Comparison of ENCODE assay signal across 9 mouse cellular contexts in the genomic region with DNA sequence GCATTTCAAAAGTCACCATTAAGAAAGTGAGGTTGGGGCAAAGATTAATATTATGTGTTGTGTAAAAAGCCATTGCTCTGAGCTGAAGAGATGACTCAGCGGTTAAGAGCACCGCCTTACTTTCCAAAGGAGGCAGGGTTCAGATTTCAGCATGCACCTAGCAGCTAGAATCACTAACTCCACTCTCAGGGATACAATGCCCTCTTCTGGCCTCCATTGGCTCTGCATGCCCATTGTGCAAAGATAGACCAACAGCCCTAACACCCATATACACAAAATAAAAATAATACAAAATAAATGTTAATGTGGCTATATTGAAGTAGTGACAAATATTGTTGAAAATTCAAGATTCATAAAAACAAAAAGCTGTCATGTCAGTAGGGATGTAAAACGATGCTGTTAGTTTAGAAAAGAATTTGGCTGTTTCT. TPM values are rescaled to one million over a fixed set of nuclear protein-coding genes. Genes with fewer than 3 reads are reported as not detected.
DNase-seq lines count a peak whose midpoint lies in the region; ATAC-seq and TF ChIP-seq lines count a peak whose summit lies in the region.
"Had no signal": no experiment of that assay in that cellular context is flagged by ENCODE, and none has a peak within 500 bp of the region (broad histone marks: within the 10 kb centered on the region; RNA-seq: fewer than 3 reads in every experiment).

No protein-coding gene starts in this region.

- intact Hi-C loops in left cerebral cortex, postnatal 36 days (cut with DNase I) = loop anchor here (5.0 kb wide), 3 partner anchors 45 to 180 kb away; partner anchors contain the start of genes Atp5l and Mpzl3

- H3K9me3 ChIP-seq in hindbrain, embryonic 14.5 days (ENCODE audit: control insufficient read depth, low read length) = no peaks in the 10 kb centered on the region
- no peaks in the 10 kb centered on the region for H3K9me3 ChIP-seq in hindbrain, embryonic 13.5 days
- no peaks in the 10 kb centered on the region for H3K9me3 ChIP-seq in intestine, postnatal 0 days (ENCODE audit: control insufficient read depth)
- H3K9me3 ChIP-seq: embryonic facial prominence, embryonic 12.5 days had no signal

- H3K4me1 ChIP-seq in hindbrain, embryonic 14.5 days (replicated peaks; ENCODE audit: control insufficient read depth, insufficient read depth, low read length) = peaks cover 14% of the 10 kb centered on the region
- peaks cover 15% of the 10 kb centered on the region for H3K4me1 ChIP-seq in hindbrain, embryonic 13.5 days (replicated peaks)
- H3K4me1 ChIP-seq in intestine, postnatal 0 days (replicated peaks; ENCODE audit: control insufficient read depth, insufficient read depth, low read length) = peaks cover 6% of the 10 kb centered on the region; the same call in 1 of the 2 replicates

- no peak overlapping the region for H3K4me3 ChIP-seq in hindbrain, embryonic 14.5 days (replicated peaks; ENCODE audit: low read length)
- H3K4me3 ChIP-seq in hindbrain, embryonic 13.5 days = no peak overlapping the region
- H3K4me3 ChIP-seq in intestine, postnatal 0 days (ENCODE audit: low read depth, low read length) = no peak overlapping the region

- H3K4me2 ChIP-seq in hindbrain, embryonic 14.5 days (replicated peaks) = no peak overlapping the region
- no peak overlapping the region for H3K4me2 ChIP-seq in hindbrain, embryonic 13.5 days
- H3K4me2 ChIP-seq in intestine, postnatal 0 days (replicated peaks; ENCODE audit: low read depth) = no peak overlapping the region

- peak; percentile 64 for DNase-seq in hindbrain, embryonic 14.5 days (ENCODE audit: low spot score)
- peak; percentile 81 for DNase-seq in c-Kit-negative CD71-positive TER-119-positive erythroid progenitor cells, embryonic 14.5 days (ENCODE audit: low read depth, low spot score)
- DNase-seq in forelimb bud, embryonic 11.5 days (ENCODE audit: low read depth, low spot score) = peak; percentile 79
- peak; percentile 14 to 42 for DNase-seq in left cerebral cortex, postnatal 36 days (ENCODE audit: low spot score in 2 of 2)
- DNase-seq in natural killer cell, adult 2 months (ENCODE audit: low spot score in 2 of 2) = peak; percentile 71 to 81
- peak; percentile 26 for DNase-seq in telencephalon, adult 2 months (ENCODE audit: low read depth, low spot score)

- H3K36me3 ChIP-seq in hindbrain, embryonic 14.5 days (replicated peaks; ENCODE audit: control insufficient read depth, insufficient read depth) = peaks cover 13% of the 10 kb centered on the region
- H3K36me3 ChIP-seq in hindbrain, embryonic 13.5 days = peaks cover 10% of the 10 kb centered on the region
- peaks cover 6% of the 10 kb centered on the region for H3K36me3 ChIP-seq in intestine, postnatal 0 days (ENCODE audit: control insufficient read depth, insufficient read depth)
- H3K36me3 ChIP-seq: embryonic facial prominence, embryonic 12.5 days had no signal

- no peak overlapping the region for H3K27ac ChIP-seq in hindbrain, embryonic 14.5 days
- no peak overlapping the region for H3K27ac ChIP-seq in hindbrain, embryonic 13.5 days
- no peak overlapping the region for H3K27ac ChIP-seq in intestine, postnatal 0 days (ENCODE audit: low read depth, low read length)
- H3K27ac ChIP-seq: embryonic facial prominence, embryonic 12.5 days had no signal

- 0 out of 2 replicates have a peak, but pooled peaks cover 7% of the 10 kb centered on the region for H3K27me3 ChIP-seq in hindbrain, embryonic 14.5 days (ENCODE audit: control insufficient read depth, insufficient read depth, low read length)
- H3K27me3 ChIP-seq in hindbrain, embryonic 13.5 days = peaks cover 9% of the 10 kb centered on the region; the same call in 1 of the 2 replicates
- 0 out of 2 replicates have a peak, but pooled peaks cover 8% of the 10 kb centered on the region for H3K27me3 ChIP-seq in intestine, postnatal 0 days (replicated peaks; ENCODE audit: control insufficient read depth, insufficient read depth, low read length)
- H3K27me3 ChIP-seq: embryonic facial prominence, embryonic 12.5 days had no signal

- ATAC-seq in hindbrain, embryonic 14.5 days (ENCODE audit: low FRiP score) = no peak
- ATAC-seq in hindbrain, embryonic 13.5 days (ENCODE audit: low FRiP score) = no peak
- ATAC-seq in intestine, postnatal 0 days = peak; percentile 44

- WGBS in hindbrain, embryonic 14.5 days = 25% methylated on average over 3 of the region's 3 CpGs
- 28% methylated on average over 3 of the region's 3 CpGs for WGBS in hindbrain, embryonic 13.5 days
- 21% methylated on average over 3 of the region's 3 CpGs for WGBS in intestine, postnatal 0 days

- H3K9ac ChIP-seq in hindbrain, embryonic 14.5 days = no peak overlapping the region
- H3K9ac ChIP-seq in hindbrain, embryonic 13.5 days = no peak overlapping the region
- no peak overlapping the region for H3K9ac ChIP-seq in intestine, postnatal 0 days (ENCODE audit: low read depth, low read length)
- H3K9ac ChIP-seq: embryonic facial prominence, embryonic 12.5 days had no signal

- peak; percentile 89 for TF ChIP-seq CTCF in intestine, postnatal 0 days (IDR thresholded peaks at IDR 0.05; ENCODE audit: low read depth)

RNA-seq across cellular contexts. Expression of gene Ube4a, which starts 1.4 kb away (rescaled TPM):
- polyA plus RNA-seq in hindbrain, embryonic 14.5 days (2014; fragmentation: Nextera tagmentation; extraction: Ambion mirVana) = 46.0 and 50.2 TPM in 2 replicates
- 35.6 and 37.7 TPM in 2 replicates for polyA plus RNA-seq in hindbrain, embryonic 13.5 days (2015; fragmentation: Nextera tagmentation; extraction: Ambion mirVana)
- polyA plus RNA-seq in intestine, postnatal 0 days (2015; fragmentation: Nextera tagmentation; extraction: Ambion mirVana) = 12.7 and 12.9 TPM in 2 replicates
- 10 to 100 TPM; 60.9 to 78.5 TPM for total RNA-seq in left cerebral cortex, postnatal 36 days (2021)

RNA-seq across cellular contexts. Expression of gene Cd3g, which starts 13.4 kb away (rescaled TPM):
- not detected in 2 replicates for polyA plus RNA-seq in hindbrain, embryonic 14.5 days (2014; fragmentation: Nextera tagmentation; extraction: Ambion mirVana)
- polyA plus RNA-seq in hindbrain, embryonic 13.5 days (2015; fragmentation: Nextera tagmentation; extraction: Ambion mirVana) = not detected in 2 replicates
- 0.61 and 0.78 TPM in 2 replicates for polyA plus RNA-seq in intestine, postnatal 0 days (2015; fragmentation: Nextera tagmentation; extraction: Ambion mirVana)
- not detected for total RNA-seq in left cerebral cortex, postnatal 36 days (2021)
- polyA plus RNA-seq: embryonic facial prominence, embryonic 12.5 days had no signal

RNA-seq across cellular contexts. Expression of gene Cd3d, which starts 14.8 kb away (rescaled TPM):
- polyA plus RNA-seq in hindbrain, embryonic 14.5 days (2014; fragmentation: Nextera tagmentation; extraction: Ambion mirVana) = not detected in 2 replicates
- polyA plus RNA-seq in hindbrain, embryonic 13.5 days (2015; fragmentation: Nextera tagmentation; extraction: Ambion mirVana) = not detected in 2 replicates
- 0.51 and 0.95 TPM in 2 replicates for polyA plus RNA-seq in intestine, postnatal 0 days (2015; fragmentation: Nextera tagmentation; extraction: Ambion mirVana)
- total RNA-seq in left cerebral cortex, postnatal 36 days (2021) = not detected
- polyA plus RNA-seq: embryonic facial prominence, embryonic 12.5 days had no signal

RNA-seq across cellular contexts. Expression of gene Cd3e, which starts 42.6 kb away (rescaled TPM):
- polyA plus RNA-seq in hindbrain, embryonic 14.5 days (2014; fragmentation: Nextera tagmentation; extraction: Ambion mirVana) = 0.20 and 0.22 TPM in 2 replicates
- polyA plus RNA-seq in hindbrain, embryonic 13.5 days (2015; fragmentation: Nextera tagmentation; extraction: Ambion mirVana) = not detected in 2 replicates
- 0.37 and 0.74 TPM in 2 replicates for polyA plus RNA-seq in intestine, postnatal 0 days (2015; fragmentation: Nextera tagmentation; extraction: Ambion mirVana)
- not detected for total RNA-seq in left cerebral cortex, postnatal 36 days (2021)
- polyA plus RNA-seq: embryonic facial prominence, embryonic 12.5 days had no signal

RNA-seq across cellular contexts. Expression of gene Atp5l, which starts 46.3 kb away (rescaled TPM):
- 774 and 980 TPM in 2 replicates for polyA plus RNA-seq in hindbrain, embryonic 14.5 days (2014; fragmentation: Nextera tagmentation; extraction: Ambion mirVana)
- polyA plus RNA-seq in hindbrain, embryonic 13.5 days (2015; fragmentation: Nextera tagmentation; extraction: Ambion mirVana) = 795 and 863 TPM in 2 replicates
- 1,311 and 1,336 TPM in 2 replicates for polyA plus RNA-seq in intestine, postnatal 0 days (2015; fragmentation: Nextera tagmentation; extraction: Ambion mirVana)
- 100 to 1,000 TPM; 303 to 311 TPM for total RNA-seq in left cerebral cortex, postnatal 36 days (2021)

Comparison
In these comparisons a context has a peak if more than half of its experiments do, and no peak if none do; other contexts are left out.
1. DNase-seq: peak in every context shown above with its lines; median percentile 81 in c-Kit-negative CD71-positive TER-119-positive erythroid progenitor cells, embryonic 14.5 days; 79 in forelimb bud, embryonic 11.5 days; 76 in natural killer cell, adult 2 months; 64 in hindbrain, embryonic 14.5 days; 28 in left cerebral cortex, postnatal 36 days; 26 in telencephalon, adult 2 months.